Mouse (Mus musculus) liver, embryonic 18 days (tissue): ENCODE measurements around the gene Spg11. TPM values are rescaled to one million over a fixed set of nuclear protein-coding genes. Genes with fewer than 3 reads are reported as not detected.

Experiments
- polyA plus RNA-seq: library from polyadenylated mRNA; depleted of rRNA; stranded (reverse); fragments of >200 nt; gene quantifications from 2 replicates; pipeline ENCODE4 v1.2.3, GENCODE M21; 2012; rRNA removed

Spg11 gene
- polyA plus RNA-seq, result 2.9 and 3.1 TPM in 2 replicates

GRCm38 (mm10) chr2:122117961-122118958 is at the start of gene Spg11:
TSS of gene Spg11 (minus strand) at chr2:122118386.

GRCm38 (mm10) chr2:122160680-122161079 is 42.5 kb upstream of the Spg11 start, which contains the start of gene Trim69:
TSS of gene Trim69 (plus strand) at chr2:122160700.

GRCm38 (mm10) chr2:122147508-122148241 is 29.5 kb upstream of the Spg11 start, which contains the start of gene B2m:
TSS of gene B2m (plus strand) at chr2:122147686.

GRCm38 (mm10) chr2:122027862-122028755 is 90.1 kb downstream of the Spg11 start, which contains the start of gene Eif3j1:
TSS of gene Eif3j1 (plus strand) at chr2:122028546.

Other genes starting within 250 kb of the Spg11 start
- 5.8 and 6.3 TPM in 2 replicates for gene Ctdspl2, start 162.4 kb downstream of the Spg11 start, polyA plus RNA-seq
- 0.02 and 0.06 TPM in 2 replicates for gene Mageb3, start 162.3 kb downstream of the Spg11 start, polyA plus RNA-seq
- 10.2 and 10.8 TPM in 2 replicates for gene Eif3j1, start 89.8 kb downstream of the Spg11 start, polyA plus RNA-seq
- 473 and 557 TPM in 2 replicates for gene B2m, start 29.3 kb upstream of the Spg11 start, polyA plus RNA-seq
- gene Trim69, start 42.3 kb upstream of the Spg11 start, polyA plus RNA-seq, result 0.05 and 0.07 TPM in 2 replicates
- 0.13 and 0.18 TPM in 2 replicates for gene Patl2, start 67.8 kb upstream of the Spg11 start, polyA plus RNA-seq
- not detected in 2 replicates for gene Terb2, start 67.9 kb upstream of the Spg11 start, polyA plus RNA-seq
- 131 and 161 TPM in 2 replicates for gene Sord, start 116.4 kb upstream of the Spg11 start, polyA plus RNA-seq
- gene Duox2, start 180.1 kb upstream of the Spg11 start, polyA plus RNA-seq, result 0.01 and 0.02 TPM in 2 replicates
- not detected in 2 replicates for gene Duoxa2, start 180.5 kb upstream of the Spg11 start, polyA plus RNA-seq
- gene Duoxa1, start 195.3 kb upstream of the Spg11 start, polyA plus RNA-seq, result 0.03 TPM in 1 of 2 replicates, not detected in the other
- gene Duox1, start 197.3 kb upstream of the Spg11 start, polyA plus RNA-seq, result not detected in 2 replicates